Mouse (Mus musculus): ENCODE measurements at regions not wholly inside any gene's neighbourhood (a gene's known extent, or its start where the extent isn't known, plus 50 kb on each side); places are given as distances from the start of the nearest gene placed in this dataset.

- Histone ChIP-seq H3K36me3 (ENCODE audit: control insufficient read depth, insufficient read depth, low read length) (no peaks in the 10 kb centered on the region), H3K27ac (ENCODE audit: low read depth, low read length) (no peak overlapping the region), H3K4me1 (ENCODE audit: control insufficient read depth, insufficient read depth, low read length) (peaks cover 11% of the 10 kb centered on the region), H3K9ac (replicated peaks; ENCODE audit: low read depth, low read length) (no peak overlapping the region), H3K9me3 (ENCODE audit: control insufficient read depth, low read length) (no peaks in the 10 kb centered on the region), H3K27me3 (ENCODE audit: control insufficient read depth, insufficient read depth, low read length) (no peaks in the 10 kb centered on the region; the same call in 1 of the 2 replicates), H3K4me2 (ENCODE audit: low read depth, low read length) (no peak overlapping the region), H3K4me3 (ENCODE audit: low read depth, low read length) (no peak overlapping the region)
- ATAC-seq (ENCODE audit: low read depth): no peak
- WGBS: 83% methylated on average over 11 of the region's 12 CpGs
These were observed 145.4 kb upstream of the Tle3 start for GRCm38 (mm10) chr9:61226596-61227384.

GRCm38 (mm10) chr9:61227492-61228229 lies 144.5 kb upstream of the Tle3 start:
- Histone ChIP-seq H3K4me3 (ENCODE audit: low read depth, low read length) (no peak overlapping the region), H3K9me3 (ENCODE audit: control insufficient read depth, low read length) (no peaks in the 10 kb centered on the region), H3K27me3 (ENCODE audit: control insufficient read depth, insufficient read depth, low read length) (peaks cover 4% of the 10 kb centered on the region), H3K9ac (replicated peaks; ENCODE audit: low read depth, low read length) (no peak overlapping the region), H3K4me1 (ENCODE audit: control insufficient read depth, insufficient read depth, low read length) (peaks cover 11% of the 10 kb centered on the region), H3K4me2 (ENCODE audit: low read depth, low read length) (peak overlapping the region; percentile 6; the same call in 1 of the 2 replicates), H3K36me3 (ENCODE audit: control insufficient read depth, insufficient read depth, low read length) (no peaks in the 10 kb centered on the region), H3K27ac (ENCODE audit: low read depth, low read length) (no peak overlapping the region)
- no peak for ATAC-seq (ENCODE audit: low read depth)
- WGBS: 12% methylated on average over 19 of the region's 19 CpGs

GRCm38 (mm10) chr9:61228230-61228631 lies 143.9 kb upstream of the Tle3 start:
- WGBS: 34% methylated on average over 6 of the region's 6 CpGs
- Histone ChIP-seq H3K36me3 (ENCODE audit: control insufficient read depth, insufficient read depth, low read length) (no peaks in the 10 kb centered on the region), H3K4me3 (ENCODE audit: low read depth, low read length) (no peak overlapping the region), H3K9me3 (ENCODE audit: control insufficient read depth, low read length) (no peaks in the 10 kb centered on the region), H3K27ac (ENCODE audit: low read depth, low read length) (no peak overlapping the region), H3K27me3 (ENCODE audit: control insufficient read depth, insufficient read depth, low read length) (peaks cover 4% of the 10 kb centered on the region), H3K4me2 (ENCODE audit: low read depth, low read length) (no peak overlapping the region), H3K9ac (replicated peaks; ENCODE audit: low read depth, low read length) (no peak overlapping the region), H3K4me1 (ENCODE audit: control insufficient read depth, insufficient read depth, low read length) (peaks cover 11% of the 10 kb centered on the region)
- ATAC-seq (ENCODE audit: low read depth): no peak

GRCm38 (mm10) chr9:61230306-61230705 lies 141.9 kb upstream of the Tle3 start:
- H3K27ac ChIP-seq (ENCODE audit: low read depth, low read length): no peak overlapping the region
- peaks cover 11% of the 10 kb centered on the region for H3K4me1 ChIP-seq (ENCODE audit: control insufficient read depth, insufficient read depth, low read length)
- no peak overlapping the region for H3K4me2 ChIP-seq (ENCODE audit: low read depth, low read length)
- H3K9ac ChIP-seq (replicated peaks; ENCODE audit: low read depth, low read length): no peak overlapping the region
- H3K36me3 ChIP-seq (ENCODE audit: control insufficient read depth, insufficient read depth, low read length): no peaks in the 10 kb centered on the region
- peaks cover 8% of the 10 kb centered on the region; the same call in 1 of the 2 replicates for H3K27me3 ChIP-seq (ENCODE audit: control insufficient read depth, insufficient read depth, low read length)
- WGBS: 65% methylated on average over 4 of the region's 4 CpGs
- no peaks in the 10 kb centered on the region for H3K9me3 ChIP-seq (ENCODE audit: control insufficient read depth, low read length)
- ATAC-seq (ENCODE audit: low read depth): no peak
- no peak overlapping the region for H3K4me3 ChIP-seq (ENCODE audit: low read depth, low read length)

GRCm38 (mm10) chr9:61232630-61233029 lies 139.5 kb upstream of the Tle3 start:
- Histone ChIP-seq H3K4me1 (ENCODE audit: control insufficient read depth, insufficient read depth, low read length) (peaks cover 11% of the 10 kb centered on the region), H3K36me3 (ENCODE audit: control insufficient read depth, insufficient read depth, low read length) (no peaks in the 10 kb centered on the region), H3K9me3 (ENCODE audit: control insufficient read depth, low read length) (no peaks in the 10 kb centered on the region), H3K4me2 (ENCODE audit: low read depth, low read length) (no peak overlapping the region), H3K4me3 (ENCODE audit: low read depth, low read length) (no peak overlapping the region), H3K9ac (replicated peaks; ENCODE audit: low read depth, low read length) (no peak overlapping the region), H3K27me3 (ENCODE audit: control insufficient read depth, insufficient read depth, low read length) (peaks cover 8% of the 10 kb centered on the region; the same call in 1 of the 2 replicates), H3K27ac (ENCODE audit: low read depth, low read length) (no peak overlapping the region)
- 93% methylated on average over 7 of the region's 7 CpGs for WGBS
- ATAC-seq (ENCODE audit: low read depth): no peak

- H3K36me3 ChIP-seq (ENCODE audit: control insufficient read depth, insufficient read depth, low read length): no peaks in the 10 kb centered on the region
- no peak overlapping the region for H3K4me2 ChIP-seq (ENCODE audit: low read depth, low read length)
- no peak for ATAC-seq (ENCODE audit: low read depth)
- H3K27me3 ChIP-seq (ENCODE audit: control insufficient read depth, insufficient read depth, low read length): peaks cover 8% of the 10 kb centered on the region; the same call in 1 of the 2 replicates
- H3K9me3 ChIP-seq (ENCODE audit: control insufficient read depth, low read length): no peaks in the 10 kb centered on the region
- H3K9ac ChIP-seq (replicated peaks; ENCODE audit: low read depth, low read length): no peak overlapping the region
- WGBS: 93% methylated on average over 2 of the region's 2 CpGs
- peaks cover 7% of the 10 kb centered on the region; the same call in 1 of the 2 replicates for H3K4me1 ChIP-seq (ENCODE audit: control insufficient read depth, insufficient read depth, low read length)
- H3K4me3 ChIP-seq (ENCODE audit: low read depth, low read length): no peak overlapping the region
- no peak overlapping the region for H3K27ac ChIP-seq (ENCODE audit: low read depth, low read length)
These were observed 138.9 kb upstream of the Tle3 start for GRCm38 (mm10) chr9:61233251-61233650.

- Histone ChIP-seq H3K4me1 (ENCODE audit: control insufficient read depth, insufficient read depth, low read length) (peaks cover 9% of the 10 kb centered on the region; the same call in 1 of the 2 replicates), H3K9ac (replicated peaks; ENCODE audit: low read depth, low read length) (no peak overlapping the region), H3K9me3 (ENCODE audit: control insufficient read depth, low read length) (no peaks in the 10 kb centered on the region), H3K4me3 (ENCODE audit: low read depth, low read length) (no peak overlapping the region), H3K4me2 (ENCODE audit: low read depth, low read length) (no peak overlapping the region), H3K27me3 (ENCODE audit: control insufficient read depth, insufficient read depth, low read length) (peaks cover 8% of the 10 kb centered on the region; the same call in 1 of the 2 replicates), H3K36me3 (ENCODE audit: control insufficient read depth, insufficient read depth, low read length) (no peaks in the 10 kb centered on the region), H3K27ac (ENCODE audit: low read depth, low read length) (no peak overlapping the region)
- WGBS: 9% methylated on average over 17 of the region's 17 CpGs
- peak; percentile 83 for ATAC-seq (ENCODE audit: low read depth)
These were observed 136.2 kb upstream of the Tle3 start for GRCm38 (mm10) chr9:61235653-61236610.

GRCm38 (mm10) chr9:61238687-61239250 lies 133.4 kb upstream of the Tle3 start:
- Histone ChIP-seq H3K4me3 (ENCODE audit: low read depth, low read length) (no peak overlapping the region), H3K27ac (ENCODE audit: low read depth, low read length) (no peak overlapping the region), H3K4me2 (ENCODE audit: low read depth, low read length) (no peak overlapping the region), H3K36me3 (ENCODE audit: control insufficient read depth, insufficient read depth, low read length) (no peaks in the 10 kb centered on the region), H3K4me1 (ENCODE audit: control insufficient read depth, insufficient read depth, low read length) (peaks cover 15% of the 10 kb centered on the region), H3K27me3 (ENCODE audit: control insufficient read depth, insufficient read depth, low read length) (peaks cover under 1% of the 10 kb centered on the region; the same call in 1 of the 2 replicates), H3K9ac (replicated peaks; ENCODE audit: low read depth, low read length) (no peak overlapping the region), H3K9me3 (ENCODE audit: control insufficient read depth, low read length) (no peaks in the 10 kb centered on the region)
- no peak for ATAC-seq (ENCODE audit: low read depth)
- 44% methylated on average over 4 of the region's 4 CpGs for WGBS

Measured in neural tube, embryonic 14.5 days (tissue).